Comparison of ENCODE assay signal across 19 mouse cellular contexts in genomic region chr1:172480376-172480775, GRCm38 (mm10). TPM values are rescaled to one million over a fixed set of nuclear protein-coding genes. Genes with fewer than 3 reads are reported as not detected.
"Had no signal": no experiment of that assay in that cellular context is flagged by ENCODE, and none has a peak within 500 bp of the region (broad histone marks: within the 10 kb centered on the region; RNA-seq: fewer than 3 reads in every experiment).

No protein-coding gene starts in this region.

- H3K9me3 ChIP-seq: liver, embryonic 15.5 days; lung, embryonic 15.5 days; megakaryocyte, embryonic 14.5 days; midbrain, embryonic 12.5 days; midbrain, embryonic 15.5 days; neural tube, embryonic 12.5 days; stomach, embryonic 15.5 days had no signal

- H3K27me3 ChIP-seq: lung, embryonic 15.5 days; neural tube, embryonic 12.5 days; stomach, embryonic 15.5 days had no signal

- H3K4me3 ChIP-seq: liver, embryonic 15.5 days; megakaryocyte, embryonic 14.5 days; neural tube, embryonic 12.5 days had no signal

- H3K4me2 ChIP-seq: liver, embryonic 15.5 days had no signal

- DNase-seq: liver, postnatal 0 days; lung, adult 2 months; lung, postnatal 14 days; lung, postnatal 36 days; right cerebral cortex, postnatal 14 days; thymus, adult 2 months; thymus, postnatal 25 days; thymus, postnatal 4 days had no signal

- H3K36me3 ChIP-seq: liver, embryonic 15.5 days; lung, embryonic 15.5 days; midbrain, embryonic 12.5 days; midbrain, embryonic 15.5 days; neural tube, embryonic 12.5 days; stomach, embryonic 15.5 days had no signal

- H3K27ac ChIP-seq: liver, embryonic 15.5 days; macrophage; midbrain, embryonic 12.5 days; midbrain, embryonic 15.5 days; neural tube, embryonic 12.5 days had no signal

- H3K9ac ChIP-seq: liver, embryonic 15.5 days; liver, postnatal 0 days; lung, embryonic 15.5 days; midbrain, embryonic 12.5 days; neural tube, embryonic 12.5 days; stomach, embryonic 15.5 days had no signal

- ATAC-seq: liver, postnatal 0 days; lung, postnatal 0 days; midbrain, embryonic 15.5 days had no signal

RNA-seq across cellular contexts. Expression of gene Cfap45, which starts 40.2 kb away (rescaled TPM):
- total RNA-seq: megakaryocyte progenitor cell, adult 5-6 weeks; monocyte, adult 5-6 weeks had no signal
